Mouse (Mus musculus) gastrocnemius, adult 18-20 months (tissue): ENCODE measurements at regions not wholly inside any gene's neighbourhood (a gene's known extent, or its start where the extent isn't known, plus 50 kb on each side); places are given as distances from the start of the nearest gene placed in this dataset.
"Not testable (repeated sequence)": the region's sequence is repeated elsewhere in the genome, so short reads cannot be mapped to it uniquely, and the experiment has no call there.

ENCODE experiments used
- DNase-seq: peaks from one replicate; pipeline ENCODE4 v3.0.0; 2021; ENCODE audit warnings: low spot score

DNA sequence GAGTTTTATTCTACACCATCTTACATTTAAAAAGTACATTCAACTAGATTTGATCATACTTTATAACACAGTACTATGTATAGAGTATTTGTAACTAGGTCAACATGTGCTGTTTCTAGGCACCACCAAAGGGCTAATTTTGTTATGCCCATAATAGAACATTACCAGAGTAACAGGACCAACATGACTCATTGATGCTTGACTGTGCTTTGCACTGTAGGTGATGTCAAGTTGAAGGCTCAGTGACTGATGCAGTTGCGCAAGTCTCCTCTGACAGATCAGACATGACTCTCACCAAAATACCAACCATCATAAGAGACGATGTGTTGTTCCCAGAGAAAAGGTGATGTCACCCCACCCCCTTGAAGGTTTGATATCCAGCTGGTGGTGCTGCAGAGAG is 108.5 kb downstream of the Mrpl39 start:
- no peak for DNase-seq

DNA sequence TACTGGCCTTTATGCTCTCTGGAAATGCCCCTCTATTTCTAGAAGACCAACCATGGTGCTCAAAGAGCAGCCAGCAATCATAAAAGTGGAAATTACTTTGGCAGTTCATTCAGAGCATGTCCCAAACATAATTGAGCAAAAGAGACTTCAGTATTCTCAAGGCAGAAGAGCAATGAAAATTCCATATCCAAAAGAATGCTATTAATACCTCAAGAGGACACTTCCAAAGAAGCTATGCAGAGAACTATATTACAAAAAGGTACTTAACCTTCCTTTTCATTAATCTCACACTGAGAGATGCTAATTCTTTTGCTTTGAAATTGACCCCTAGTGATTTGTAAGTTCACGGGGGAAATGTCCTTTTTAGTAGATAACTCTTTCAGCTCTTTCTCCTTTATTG is 105.7 kb downstream of the Mrpl39 start:
- no peak for DNase-seq

DNA sequence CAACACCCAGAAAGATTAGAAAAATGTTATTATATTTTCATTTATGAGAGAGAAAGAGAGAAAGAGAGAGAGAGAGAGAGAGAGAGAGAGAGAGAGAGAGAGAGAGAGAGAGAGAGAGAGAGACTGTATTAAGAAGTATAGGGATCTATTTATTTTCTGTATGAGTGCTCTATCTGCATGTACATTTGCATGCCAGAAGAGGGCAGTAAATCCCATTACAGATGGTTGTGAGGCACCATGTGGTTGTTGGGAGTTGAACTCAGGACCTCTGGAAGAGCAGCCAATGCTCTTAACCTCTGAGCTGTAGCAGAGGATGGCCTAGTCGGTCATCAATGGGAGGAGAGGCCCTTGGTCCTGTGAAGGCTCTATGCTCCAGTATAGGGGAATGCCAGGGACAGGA is 91.1 kb downstream of the Mrpl39 start:
- DNase-seq = not testable (repeated sequence)

DNA sequence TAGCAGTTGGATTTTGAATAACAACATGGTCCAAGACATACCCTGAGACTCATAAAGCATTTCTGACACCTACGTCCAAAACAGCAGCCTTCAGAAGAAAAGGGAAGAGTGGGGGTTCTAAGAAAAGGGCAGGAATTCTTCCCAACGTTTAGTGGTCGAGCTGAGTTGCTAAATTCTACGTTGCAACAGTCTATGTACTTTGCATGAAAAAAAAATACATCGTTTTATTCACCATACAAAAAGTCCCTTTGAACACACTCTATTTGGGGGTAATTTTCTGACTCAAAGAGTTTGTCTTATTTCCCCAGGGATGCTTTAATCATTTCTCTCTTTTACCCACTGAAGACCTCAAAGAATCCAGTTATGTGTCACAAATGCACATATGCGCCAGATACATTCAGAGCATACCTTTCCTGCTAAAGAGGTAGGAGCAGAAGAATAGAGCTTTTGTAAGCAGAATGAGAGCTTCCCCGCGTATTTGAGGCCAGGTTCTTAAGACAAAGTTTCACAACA is 89.3 kb downstream of the Mrpl39 start:
- no peak for DNase-seq

DNA sequence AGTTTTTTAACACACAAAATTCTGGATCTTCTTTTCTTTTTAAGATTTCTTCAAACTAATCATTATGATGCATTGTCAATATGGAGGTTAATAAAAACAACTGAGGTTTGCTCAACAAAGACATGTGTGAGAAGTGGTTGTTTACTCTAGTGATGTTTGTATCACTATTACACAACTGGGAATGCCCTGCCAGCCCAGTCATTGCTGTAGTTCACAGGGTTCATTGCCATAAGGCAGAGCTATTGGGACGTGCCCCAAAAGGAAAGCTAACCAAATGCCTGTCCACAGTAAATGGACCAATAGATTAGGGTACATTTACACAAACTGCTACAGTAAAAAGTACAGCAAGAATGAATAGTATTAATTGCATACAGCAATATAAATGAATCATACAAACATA is 84.9 kb downstream of the Mrpl39 start:
- DNase-seq = no peak

DNA sequence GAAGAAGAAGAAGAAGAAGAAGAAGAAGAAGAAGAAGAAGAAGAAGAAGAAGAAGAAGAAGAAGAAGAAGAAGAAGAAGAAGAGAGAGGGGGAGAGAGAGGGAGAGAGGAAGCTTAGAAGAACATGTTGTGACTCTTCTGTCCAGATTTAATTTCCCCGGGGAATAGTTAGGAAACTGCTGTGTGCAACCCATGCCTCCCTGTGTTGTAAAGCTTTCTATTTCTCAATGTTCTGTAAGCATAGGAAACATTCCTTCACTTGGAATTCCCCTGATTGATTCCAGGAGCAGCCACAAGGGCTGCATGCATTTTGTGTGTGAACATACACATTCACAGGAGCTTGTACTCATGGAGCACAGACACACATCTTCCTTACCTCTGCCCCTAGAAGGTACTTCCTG is 81.7 kb downstream of the Mrpl39 start:
- no peak for DNase-seq

DNA sequence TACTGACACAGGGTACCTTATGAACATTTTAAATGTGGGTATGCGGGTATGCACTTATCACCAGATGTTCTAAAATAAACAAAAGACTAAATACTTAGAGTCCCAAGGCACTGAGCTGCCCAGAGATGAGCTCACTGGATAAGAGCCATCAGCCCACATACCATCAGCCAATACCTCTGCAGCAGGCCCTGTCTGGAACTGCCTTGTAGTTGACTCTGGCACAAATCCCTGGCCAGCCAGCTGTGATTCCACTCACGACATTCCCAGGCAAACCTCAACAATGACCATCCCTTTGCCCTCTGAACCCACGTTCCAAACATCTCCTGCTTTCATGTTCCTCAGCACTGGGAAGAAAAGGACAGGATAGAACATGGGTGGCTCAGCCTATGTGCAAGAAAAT is 73.7 kb downstream of the Mrpl39 start:
- DNase-seq = no peak

DNA sequence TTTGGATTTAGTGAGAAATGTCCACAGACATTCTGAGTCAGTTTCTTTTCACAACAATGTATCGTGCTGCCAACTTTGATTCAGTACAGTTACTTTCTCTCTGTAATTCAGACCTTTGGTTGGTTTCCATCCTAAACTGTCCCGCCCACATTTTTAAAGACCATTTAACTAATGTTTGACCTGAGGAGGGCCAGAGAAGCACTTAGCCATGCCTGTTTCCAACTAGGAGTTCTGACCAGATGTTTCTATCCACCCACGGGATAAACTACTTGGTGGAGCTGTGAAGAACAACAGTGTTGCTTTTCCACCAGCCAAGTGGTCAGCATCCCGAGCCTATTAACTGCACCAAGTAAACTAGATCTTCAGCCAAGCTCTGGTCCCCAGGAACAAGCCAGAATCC is 72.0 kb downstream of the Mrpl39 start:
- no peak for DNase-seq
